Mouse (Mus musculus): ENCODE measurements around the gene Wdr45. TPM values are rescaled to one million over a fixed set of nuclear protein-coding genes. Genes with fewer than 3 reads are reported as not detected.
"Not testable (repeated sequence)": the region's sequence is repeated elsewhere in the genome, so short reads cannot be mapped to it uniquely, and the experiment has no call there.

Gene Wdr45
- polyA plus RNA-seq, 1 experiment from 2014 or later: 26.2 TPM

DNA sequence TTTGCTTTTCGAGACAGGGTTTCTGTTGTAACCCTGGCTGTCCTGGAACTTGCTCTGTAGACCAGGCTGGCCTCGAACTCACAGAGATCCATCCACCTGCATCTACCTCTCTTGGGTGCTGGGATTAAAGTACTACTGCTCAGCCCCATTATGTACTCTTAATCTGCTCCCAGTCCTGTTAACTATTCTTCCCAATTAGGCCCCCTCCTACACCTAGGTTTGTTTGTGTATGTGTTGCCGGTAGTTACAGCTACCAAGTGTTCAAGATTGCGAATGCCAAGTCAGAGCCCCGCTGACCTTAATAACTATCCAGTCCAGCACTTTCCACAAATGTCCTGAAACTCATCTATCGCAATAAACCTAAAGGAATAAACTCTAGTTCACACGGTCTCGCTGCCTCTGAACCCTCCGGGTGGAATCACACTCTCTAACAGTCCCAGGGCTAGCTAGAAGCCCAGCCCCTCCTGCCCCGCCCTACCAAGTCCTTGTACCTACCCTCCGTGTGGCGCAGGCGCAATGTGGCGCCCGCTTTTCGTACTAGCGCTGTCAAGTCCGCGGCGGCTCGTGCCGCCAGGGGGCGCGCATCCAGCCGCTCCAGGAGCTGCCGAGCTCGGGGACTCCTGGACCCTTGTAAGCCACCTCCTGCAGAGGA lies 34.6 kb upstream of the Wdr45 start:
- peak overlapping the region; percentile 53 for H3K4me2 ChIP-seq (replicated peaks)
- H3K27me3 ChIP-seq (replicated peaks): no peaks in the 10 kb centered on the region; the same call in 1 of the 2 replicates
- 0 out of 2 replicates have a peak overlapping the region, but pooled peaks have one; percentile 2 for H3K4me3 ChIP-seq
- no peaks in the 10 kb centered on the region for H3K36me3 ChIP-seq
- no peak overlapping the region for H3K27ac ChIP-seq
- peak; percentile 91 for ATAC-seq (ENCODE audit: low FRiP score, low read depth)
- H3K9me3 ChIP-seq: no peaks in the 10 kb centered on the region
- 23% methylated on average over 27 of the region's 27 CpGs for WGBS
- H3K4me1 ChIP-seq: no peaks in the 10 kb centered on the region
- no peak overlapping the region for H3K9ac ChIP-seq

DNA sequence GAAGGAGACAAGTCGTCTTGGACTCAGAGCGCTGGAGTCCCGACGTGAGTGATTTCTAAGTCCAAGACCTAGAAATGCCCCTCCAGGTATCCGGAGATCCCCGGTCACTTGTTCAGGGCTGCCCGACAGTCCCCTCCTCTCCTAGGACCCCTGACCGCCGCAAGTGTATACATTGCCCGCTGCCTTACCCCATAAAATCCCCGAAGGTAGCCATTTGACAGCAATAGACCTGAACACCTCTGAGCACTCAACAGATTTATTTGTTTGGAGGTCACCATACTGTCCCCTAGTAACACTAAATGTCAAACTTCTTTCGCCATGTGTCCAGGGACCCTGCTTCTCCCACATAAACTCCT lies 34.1 kb upstream of the Wdr45 start:
- peak; percentile 54; the same call in 1 of the 2 replicates for ATAC-seq (ENCODE audit: low FRiP score, low read depth)

DNA sequence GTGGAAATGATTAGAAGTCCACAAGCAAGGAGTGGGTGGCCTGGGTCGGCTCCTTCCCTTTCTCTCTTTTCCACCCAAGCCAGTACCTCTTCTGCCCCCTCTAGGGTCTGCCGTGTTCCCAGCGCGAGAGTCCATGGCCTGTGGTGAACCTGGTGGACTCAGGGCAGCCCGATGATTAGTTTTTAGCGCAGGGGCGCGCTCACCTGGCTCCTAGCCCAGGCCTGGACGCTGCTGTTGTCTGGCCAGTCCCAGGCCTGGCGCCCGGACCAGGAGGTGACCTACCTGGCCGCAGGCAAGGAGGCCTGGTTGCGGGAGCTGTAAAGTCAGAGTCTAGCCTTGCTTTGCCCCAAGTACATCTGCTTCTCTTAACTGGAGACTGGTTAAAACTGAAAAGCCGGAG lies 33.3 kb upstream of the Wdr45 start, which contains the start of gene Magix:
Gene Magix, minus strand, starts transcription at position 388 of the 400 bp plus-strand sequence.
- no peak within 1 kb of the TSS for H3K9ac ChIP-seq

More for the DNA sequence above, 34.1 kb upstream of the Wdr45 start:
- Histone ChIP-seq H3K4me2 (replicated peaks) (peak overlapping the region; percentile 53), H3K4me1 (no peaks in the 10 kb centered on the region), H3K27me3 (replicated peaks) (no peaks in the 10 kb centered on the region; the same call in 1 of the 2 replicates), H3K36me3 (no peaks in the 10 kb centered on the region), H3K27ac (no peak overlapping the region), H3K4me3 (0 out of 2 replicates have a peak overlapping the region, but pooled peaks have one; percentile 2), H3K9me3 (no peaks in the 10 kb centered on the region), H3K9ac (no peak overlapping the region)
- 18% methylated on average over 12 of the region's 12 CpGs for WGBS

DNA sequence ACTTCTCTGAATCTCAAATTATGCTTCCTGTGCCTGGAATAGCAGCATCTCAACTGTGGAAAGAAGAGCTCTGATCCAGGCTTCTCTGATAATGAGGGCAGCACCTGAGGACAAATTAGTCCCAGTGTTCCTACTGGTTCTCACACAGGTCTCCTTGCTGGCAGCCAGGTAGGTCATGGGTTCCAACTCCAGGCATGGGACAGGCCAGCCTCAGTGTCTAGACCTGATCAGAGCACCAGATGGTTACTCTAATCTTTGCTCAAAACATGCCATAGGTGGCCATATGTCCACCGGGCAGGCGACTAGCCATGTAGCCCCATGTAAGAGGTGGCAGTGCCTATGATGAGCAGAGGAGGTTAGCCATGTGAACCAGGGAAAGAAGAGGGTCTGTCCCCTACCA lies 25.8 kb upstream of the Wdr45 start:
- H3K4me2 ChIP-seq (replicated peaks): no peak overlapping the region
- no peaks in the 10 kb centered on the region for H3K36me3 ChIP-seq
- H3K27me3 ChIP-seq (replicated peaks): no peaks in the 10 kb centered on the region
- H3K27ac ChIP-seq: no peak overlapping the region
- H3K9ac ChIP-seq: no peak overlapping the region
- ATAC-seq (ENCODE audit: low FRiP score, low read depth): no peak
- no peaks in the 10 kb centered on the region for H3K9me3 ChIP-seq
- 98% methylated on average over 2 of the region's 2 CpGs for WGBS
- H3K4me1 ChIP-seq: no peaks in the 10 kb centered on the region
- H3K4me3 ChIP-seq: no peak overlapping the region

More for the DNA sequence above, 33.3 kb upstream of the Wdr45 start, which contains the start of gene Magix:
- Histone ChIP-seq H3K27ac (no peak within 1 kb of the TSS), H3K4me1 (no peaks in the 10 kb centered on the region), H3K36me3 (no peaks in the 10 kb centered on the region), H3K27me3 (replicated peaks) (no peaks in the 10 kb centered on the region; the same call in 1 of the 2 replicates), H3K4me2 (replicated peaks) (peak within 1 kb of the TSS; percentile 53), H3K9me3 (no peaks in the 10 kb centered on the region), H3K4me3 (no peak within 1 kb of the TSS)
- 74% methylated on average over 14 of the region's 14 CpGs for WGBS
- no peak for ATAC-seq (ENCODE audit: low FRiP score, low read depth)

DNA sequence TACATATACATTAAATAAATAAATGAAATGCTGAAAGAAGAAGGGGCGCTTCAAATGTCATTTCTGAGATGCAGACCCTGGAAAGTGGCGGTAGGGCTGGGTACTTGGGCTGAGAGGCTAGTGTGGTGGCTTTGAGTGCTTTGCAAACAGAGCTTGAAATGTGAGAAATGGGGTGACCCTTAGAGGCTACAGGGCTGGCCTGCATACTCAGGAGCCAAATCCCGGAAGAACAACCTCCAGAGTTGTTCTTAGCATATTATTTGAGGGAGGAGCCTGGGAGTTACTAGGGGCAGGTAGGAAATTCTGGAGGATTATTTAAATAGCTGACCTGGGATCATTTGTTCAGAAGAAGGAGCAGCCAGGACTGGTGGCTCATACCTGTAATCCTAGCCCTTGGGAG lies 23.6 kb upstream of the Wdr45 start:
- H3K36me3 ChIP-seq: no peaks in the 10 kb centered on the region
- 69% methylated on average over 3 of the region's 3 CpGs for whole genome bisulfite sequencing
- no peak overlapping the region for H3K9ac ChIP-seq
- no peak for ATAC-seq (ENCODE audit: low FRiP score, low read depth)
- no peak overlapping the region for H3K4me3 ChIP-seq
- H3K27ac ChIP-seq: no peak overlapping the region
- no peaks in the 10 kb centered on the region for H3K9me3 ChIP-seq
- no peak overlapping the region for H3K4me2 ChIP-seq (replicated peaks)
- no peaks in the 10 kb centered on the region for H3K27me3 ChIP-seq (replicated peaks)
- no peaks in the 10 kb centered on the region for H3K4me1 ChIP-seq

DNA sequence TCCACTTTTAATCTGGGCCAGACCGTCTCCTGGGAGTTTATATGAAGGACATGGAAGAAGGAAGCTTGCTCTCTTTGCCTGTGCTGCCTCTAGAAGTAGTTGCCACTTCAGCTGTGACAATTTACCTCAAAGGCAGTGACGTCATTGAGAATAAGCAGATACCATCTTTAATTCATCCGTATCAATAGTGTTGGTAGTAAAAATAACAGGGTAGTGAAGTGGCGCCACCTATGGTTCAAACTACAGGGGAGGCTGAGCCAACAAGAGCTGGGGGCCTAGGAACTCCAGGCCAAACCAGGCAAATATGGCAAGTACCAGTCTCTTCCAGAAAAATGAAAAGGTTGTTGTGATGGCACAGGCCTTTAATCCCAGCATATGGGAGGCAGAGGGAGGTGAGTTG lies 21.3 kb upstream of the Wdr45 start:
- H3K4me3 ChIP-seq: no peak overlapping the region
- no peak overlapping the region for H3K27ac ChIP-seq
- no peaks in the 10 kb centered on the region for H3K27me3 ChIP-seq (replicated peaks)
- no peaks in the 10 kb centered on the region for H3K9me3 ChIP-seq
- no peaks in the 10 kb centered on the region for H3K36me3 ChIP-seq
- H3K4me2 ChIP-seq (replicated peaks): no peak overlapping the region
- H3K9ac ChIP-seq: no peak overlapping the region
- 43% methylated on average over 4 of the region's 4 CpGs for WGBS
- ATAC-seq (ENCODE audit: low FRiP score, low read depth): no peak
- H3K4me1 ChIP-seq: no peaks in the 10 kb centered on the region

DNA sequence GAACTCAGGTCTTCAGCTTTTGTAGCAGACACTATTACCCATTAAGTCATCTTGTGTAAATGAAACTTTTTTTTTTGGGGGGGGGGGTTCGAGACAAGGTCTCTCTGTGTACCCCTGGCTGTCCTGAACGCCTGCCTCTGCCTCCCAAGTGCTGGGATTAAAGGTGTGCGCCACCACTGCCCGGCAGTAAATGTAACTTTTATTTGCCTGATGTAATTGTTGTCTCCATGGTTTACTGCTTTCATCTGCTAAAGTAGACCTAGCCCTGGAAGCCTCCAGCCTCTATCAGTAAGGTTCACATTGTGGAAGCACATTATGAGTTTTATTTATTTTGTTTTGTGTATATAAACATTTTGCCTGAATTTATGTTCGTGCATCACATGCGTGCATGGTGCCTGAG lies 17.6 kb upstream of the Wdr45 start:
- Histone ChIP-seq H3K4me2 (replicated peaks) (peak overlapping the region; percentile 44), H3K4me1 (no peaks in the 10 kb centered on the region), H3K4me3 (peak overlapping the region; percentile 47; the same call in 1 of the 2 replicates), H3K9ac (no peak overlapping the region), H3K27me3 (replicated peaks) (no peaks in the 10 kb centered on the region), H3K36me3 (no peaks in the 10 kb centered on the region; the same call in 1 of the 2 replicates), H3K27ac (no peak overlapping the region), H3K9me3 (no peaks in the 10 kb centered on the region)
- 36% methylated on average over 6 of the region's 6 CpGs for WGBS
- ATAC-seq (ENCODE audit: low FRiP score, low read depth): peak; percentile 33

DNA sequence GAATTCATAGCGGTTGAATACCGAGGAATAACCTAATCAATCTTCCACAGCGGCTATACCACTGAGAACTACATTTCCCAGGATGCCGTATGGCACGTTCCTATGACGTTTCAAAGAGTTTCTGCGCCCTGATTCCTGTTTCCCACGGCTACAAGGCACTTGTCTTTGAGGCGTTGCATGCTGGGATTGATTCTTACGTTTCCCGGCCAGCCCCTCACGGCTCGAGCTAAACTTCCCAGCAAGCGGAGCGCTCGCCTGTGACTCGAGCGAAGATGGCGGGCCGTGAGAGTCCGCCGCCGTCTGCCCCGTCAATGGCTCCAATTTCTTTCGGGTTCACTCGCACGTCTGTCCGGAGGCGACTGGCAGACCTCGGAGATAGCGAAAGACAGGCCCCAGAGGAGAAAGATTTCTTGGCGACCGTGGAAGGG lies 17.2 kb upstream of the Wdr45 start, which contains the start of gene Gpkow:
Gene Gpkow, plus strand, starts transcription at position 178 of the 428 bp plus-strand sequence.
- no peaks in the 10 kb centered on the region; the same call in 1 of the 2 replicates for H3K36me3 ChIP-seq
- H3K9ac ChIP-seq: peak within 1 kb of the TSS; percentile 59
- H3K4me1 ChIP-seq: no peaks in the 10 kb centered on the region
- no peaks in the 10 kb centered on the region for H3K9me3 ChIP-seq
- peak; percentile 93 for ATAC-seq (ENCODE audit: low FRiP score, low read depth)
- peak within 1 kb of the TSS; percentile 59 for H3K4me2 ChIP-seq (replicated peaks)
- WGBS: 21% methylated on average over 33 of the region's 33 CpGs
- no peaks in the 10 kb centered on the region for H3K27me3 ChIP-seq (replicated peaks)
- H3K4me3 ChIP-seq: peak within 1 kb of the TSS; percentile 47
- H3K27ac ChIP-seq: no peak within 1 kb of the TSS

DNA sequence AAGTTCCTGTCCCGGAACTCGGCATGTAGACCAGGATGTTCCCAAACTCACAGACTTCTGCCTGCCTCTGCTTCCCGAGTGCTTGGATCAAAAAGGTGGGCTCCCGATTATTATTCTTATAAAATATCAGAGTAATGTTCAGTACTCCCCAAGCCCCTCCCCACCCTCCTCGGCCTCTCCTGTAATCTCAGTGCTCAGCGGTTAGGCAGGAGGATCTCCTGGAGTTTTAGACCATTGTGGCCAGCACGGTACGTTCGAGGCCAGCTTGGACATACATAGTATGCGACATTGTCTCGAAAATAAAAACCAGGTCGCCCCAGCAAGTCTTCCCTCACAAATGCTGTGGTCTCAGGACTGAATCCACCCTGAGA lies 384 bp upstream of the Wdr45 start:
- Histone ChIP-seq H3K4me3 (0 out of 2 replicates have a peak overlapping the region, but pooled peaks have one; percentile 16), H3K4me2 (replicated peaks) (peak overlapping the region; percentile 52)
- not testable (repeated sequence) for H3K4me1 ChIP-seq; H3K27me3 ChIP-seq (replicated peaks); H3K27ac ChIP-seq; H3K9me3 ChIP-seq; H3K36me3 ChIP-seq; H3K9ac ChIP-seq; ATAC-seq (ENCODE audit: low FRiP score, low read depth)
- 36% methylated on average over 6 of the region's 12 CpGs for WGBS

DNA sequence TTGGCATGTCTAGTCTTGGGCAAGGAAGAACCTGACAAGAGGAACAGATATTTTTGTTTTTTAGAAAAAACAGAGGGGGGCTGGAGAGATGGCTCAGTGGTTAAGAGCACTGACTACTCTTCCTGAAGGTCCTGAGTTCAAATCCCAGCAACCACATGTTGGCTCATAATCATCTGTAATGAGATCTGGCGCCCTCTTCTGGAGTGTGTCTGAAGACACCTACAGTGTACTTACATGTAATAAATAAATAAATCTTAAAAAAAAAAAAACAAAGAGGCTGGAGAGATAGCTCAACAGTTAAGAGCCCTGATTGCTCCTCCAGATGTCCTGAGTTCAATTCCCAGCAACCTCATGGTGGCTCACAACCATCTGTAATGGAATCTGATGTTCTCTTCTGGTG lies 1.9 kb downstream of the Wdr45 start:
- H3K36me3 ChIP-seq; H3K27me3 ChIP-seq (replicated peaks); H3K9ac ChIP-seq; H3K4me3 ChIP-seq; H3K27ac ChIP-seq; H3K4me1 ChIP-seq; H3K4me2 ChIP-seq (replicated peaks); H3K9me3 ChIP-seq; ATAC-seq (ENCODE audit: low FRiP score, low read depth): not testable (repeated sequence)
- 53% methylated on average over 1 of the region's 1 CpGs for WGBS

DNA sequence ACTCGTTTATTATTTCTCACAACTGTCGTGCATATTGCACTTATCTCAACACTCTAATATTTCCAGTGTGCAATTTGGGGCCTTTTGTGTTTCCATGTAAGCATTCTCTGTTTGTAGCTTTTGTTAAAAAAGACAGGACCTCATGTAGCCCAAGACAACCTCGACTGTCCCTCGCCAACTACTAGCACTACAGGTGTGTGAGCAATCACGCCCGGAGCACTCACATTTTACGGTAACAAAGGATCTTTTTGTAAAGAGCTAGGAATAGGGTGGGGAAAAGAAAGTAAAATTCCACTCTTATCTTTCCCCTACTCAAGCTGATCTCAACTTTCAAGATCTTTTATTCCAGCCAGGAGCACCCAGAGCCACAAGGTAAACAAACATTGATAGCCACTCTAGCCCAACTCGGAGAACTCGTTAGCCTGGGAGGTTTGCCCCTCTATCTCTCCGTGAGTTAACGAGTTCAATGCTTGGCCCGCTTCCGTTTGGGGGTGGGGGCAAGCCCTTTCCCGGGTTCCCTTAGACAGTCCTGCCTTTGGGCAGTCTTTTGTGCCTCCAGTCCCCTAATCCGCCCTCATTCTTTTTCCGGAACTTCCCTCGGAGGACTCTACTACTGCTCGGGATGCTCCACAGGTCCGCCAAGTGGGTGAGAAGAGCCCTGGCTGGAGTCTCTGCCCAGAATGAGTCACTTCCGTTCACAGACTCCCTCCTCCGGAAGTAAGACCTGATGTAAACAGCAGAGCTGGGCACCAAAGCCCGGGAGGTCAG lies 7.6 kb downstream of the Wdr45 start, which contains the start of gene Gm45208:
Gene Gm45208, plus strand, starts transcription at position 732 of the 768 bp plus-strand sequence.
- H3K9ac ChIP-seq: peak within 1 kb of the TSS; percentile 52; the same call in 1 of the 2 replicates
- peak within 1 kb of the TSS; percentile 37; the same call in 1 of the 2 replicates for H3K27ac ChIP-seq
- H3K36me3 ChIP-seq: peaks cover 16% of the 10 kb centered on the region
- no peaks in the 10 kb centered on the region for H3K9me3 ChIP-seq
- no peaks in the 10 kb centered on the region for H3K27me3 ChIP-seq (replicated peaks)
- H3K4me3 ChIP-seq: peak within 1 kb of the TSS; percentile 51
- WGBS: 22% methylated on average over 22 of the region's 22 CpGs
- ATAC-seq (ENCODE audit: low FRiP score, low read depth): peak; percentile 91
- peaks cover 5% of the 10 kb centered on the region for H3K4me1 ChIP-seq
- H3K4me2 ChIP-seq (replicated peaks): peak within 1 kb of the TSS; percentile 64

DNA sequence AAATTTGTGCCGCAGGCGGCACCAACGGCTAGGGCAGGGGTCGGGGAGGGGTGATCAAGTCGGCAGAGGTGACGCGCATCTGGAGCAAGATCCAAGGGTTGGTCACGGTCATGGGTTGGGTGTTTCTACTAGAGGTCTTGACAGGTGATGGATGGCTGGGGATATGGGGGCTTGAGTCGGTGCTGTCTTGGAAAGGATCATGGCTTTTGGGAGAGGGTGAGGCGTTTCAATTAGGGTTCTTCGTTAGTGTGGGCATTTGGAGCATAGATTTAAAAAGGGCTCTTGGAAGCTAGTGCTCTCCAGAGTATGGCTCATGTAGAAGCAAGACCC lies 8.1 kb downstream of the Wdr45 start:
- Histone ChIP-seq H3K9me3 (no peaks in the 10 kb centered on the region), H3K9ac (peak overlapping the region; percentile 52; the same call in 1 of the 2 replicates), H3K36me3 (peaks cover 16% of the 10 kb centered on the region), H3K27me3 (replicated peaks) (no peaks in the 10 kb centered on the region), H3K4me1 (peaks cover 5% of the 10 kb centered on the region), H3K4me3 (peak overlapping the region; percentile 51), H3K4me2 (replicated peaks) (peak overlapping the region; percentile 64), H3K27ac (no peak overlapping the region)
- no peak for ATAC-seq (ENCODE audit: low FRiP score, low read depth)
- WGBS: 21% methylated on average over 11 of the region's 11 CpGs
